Mouse (Mus musculus) gonadal fat pad, adult 2 months (tissue): ENCODE results near the gene Lrrc7. TPM values are rescaled to one million over a fixed set of nuclear protein-coding genes. Genes with fewer than 3 reads are reported as not detected.

ENCODE experiments used
- DNase-seq: peaks from one replicate; pipeline ENCODE4 v3.0.0-alpha.2; 2012; ENCODE audit warnings: low read depth
- polyA plus RNA-seq: library from polyadenylated mRNA; depleted of rRNA; stranded (reverse); fragments of >200 nt; gene quantifications from 2 replicates; pipeline ENCODE4 v1.2.3, GENCODE M21; 2012; rRNA removed

The Lrrc7 gene
- 0.01 TPM in 1 of 2 replicates, not detected in the other for polyA plus RNA-seq

DNA sequence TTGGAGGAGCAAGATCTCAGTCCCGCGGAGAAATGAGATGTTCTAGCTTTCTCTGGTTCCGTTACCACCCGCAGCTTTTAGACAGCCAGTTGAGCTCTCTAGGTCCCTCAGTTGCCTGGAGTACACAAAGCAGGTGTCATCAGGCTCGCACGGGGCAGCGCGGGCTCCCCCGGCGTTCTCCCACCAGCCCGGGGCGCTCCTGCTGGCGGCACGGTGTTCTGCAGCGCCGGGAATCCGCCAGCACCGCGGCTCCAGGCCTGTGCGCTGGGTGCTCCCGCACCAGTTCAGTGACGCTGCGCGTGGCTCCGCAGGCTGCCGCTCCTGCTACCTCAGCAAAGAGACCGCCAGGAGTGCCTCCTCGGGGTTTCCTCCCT, at the start of gene Lrrc7:
Gene Lrrc7, minus strand, starts transcription at position 235 of the 374 bp plus-strand sequence.
- DNase-seq = no peak

DNA sequence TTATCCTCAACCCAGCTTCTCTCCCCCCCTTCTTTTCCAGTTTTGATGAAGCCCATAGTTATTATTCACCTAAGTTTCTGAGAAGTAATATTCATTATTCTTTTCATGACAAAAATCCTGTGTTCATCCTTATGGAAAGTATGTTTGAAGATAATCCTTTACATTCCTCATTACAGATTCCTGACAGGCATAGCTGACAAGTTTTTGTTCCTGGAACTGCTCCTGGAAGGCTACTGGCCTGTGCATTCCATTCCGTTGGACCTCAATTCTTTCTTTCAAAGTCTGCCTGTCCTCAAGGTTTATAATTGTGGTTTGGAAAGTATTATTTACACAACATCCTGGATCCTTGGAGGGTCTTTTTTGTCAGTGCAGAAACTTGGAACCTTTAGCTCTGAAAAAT, 45.0 kb upstream of the Lrrc7 start:
- no peak for DNase-seq

GRCm38 (mm10) chr3:158605274-158605673, 43.3 kb upstream of the Lrrc7 start:
- DNase-seq = no peak

- DNase-seq = no peak
Measured at GRCm38 (mm10) chr3:158561256-158561986, 600 bp downstream of the Lrrc7 start.

- DNase-seq = no peak
Measured at GRCm38 (mm10) chr3:158560891-158561255, 1.1 kb downstream of the Lrrc7 start.

DNA sequence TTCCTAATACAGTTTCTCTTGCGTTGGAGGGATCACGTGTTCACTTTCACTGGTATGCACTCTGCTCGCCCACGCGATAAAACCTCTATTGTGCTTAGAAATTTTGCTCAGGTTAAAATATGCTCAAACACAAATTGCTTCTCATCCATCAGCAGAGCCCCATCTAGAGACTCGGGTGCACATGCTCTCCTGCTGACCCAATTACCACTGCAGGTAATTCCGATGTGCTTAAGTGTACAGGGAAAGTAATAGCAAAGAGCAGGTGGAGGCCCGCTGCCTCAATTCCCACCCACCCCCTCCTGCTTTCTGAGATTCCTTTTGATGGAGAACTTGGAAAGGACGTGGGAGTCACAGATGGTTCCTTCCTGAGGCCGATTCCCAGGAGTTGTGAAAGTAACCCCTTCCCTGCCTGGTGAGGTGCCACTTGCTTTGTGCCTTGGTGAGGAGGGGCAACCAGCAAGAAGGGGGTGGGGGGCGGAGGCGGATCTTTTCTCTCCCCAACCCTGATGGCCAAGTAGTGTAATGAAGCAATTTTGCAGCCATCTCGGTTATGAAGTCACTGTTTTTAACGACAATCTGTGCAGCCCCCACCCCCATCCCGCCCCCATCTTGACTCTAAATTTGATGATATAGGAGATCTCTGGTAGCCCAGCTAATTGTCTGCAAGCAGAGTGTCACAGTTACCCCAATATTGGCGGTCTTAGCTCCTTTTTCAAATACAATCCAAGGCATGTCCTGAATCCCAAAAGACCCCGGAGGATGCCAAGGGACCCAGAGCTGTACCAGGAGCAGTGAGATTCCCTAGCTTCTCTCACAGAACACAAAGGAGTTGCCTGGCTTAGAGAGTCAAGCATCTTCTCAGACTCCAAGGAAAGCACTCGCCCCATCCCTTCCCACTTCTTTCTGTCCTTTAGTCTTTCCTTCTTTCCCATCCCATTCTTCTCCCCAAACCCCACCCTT, 2.0 kb downstream of the Lrrc7 start:
- no peak for DNase-seq

DNA sequence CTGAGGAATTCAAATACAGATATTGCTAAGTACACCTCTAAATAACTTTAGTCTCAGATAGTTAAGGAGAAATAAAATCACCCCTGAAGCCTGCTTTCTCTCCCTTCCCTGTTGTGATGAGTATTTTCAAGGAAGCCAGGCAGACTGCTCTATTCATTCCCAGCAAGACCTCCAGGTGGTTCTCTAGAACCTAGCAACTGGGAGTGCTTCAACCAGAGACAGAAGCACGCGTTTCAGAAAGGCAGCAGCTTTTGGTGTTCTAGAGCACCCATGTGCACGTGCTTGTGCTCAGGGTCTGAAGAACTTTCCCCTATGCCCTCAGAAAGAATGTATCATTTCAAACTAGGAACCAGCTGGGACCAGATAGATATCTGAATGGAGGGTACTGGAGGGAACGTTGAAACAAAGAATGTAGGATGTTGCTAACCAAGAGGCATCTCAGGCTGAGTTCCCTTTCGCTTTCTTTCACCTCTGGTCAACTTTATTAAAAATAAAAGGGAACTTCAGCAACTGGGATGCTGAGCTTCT, 2.8 kb downstream of the Lrrc7 start:
- no peak for DNase-seq

DNA sequence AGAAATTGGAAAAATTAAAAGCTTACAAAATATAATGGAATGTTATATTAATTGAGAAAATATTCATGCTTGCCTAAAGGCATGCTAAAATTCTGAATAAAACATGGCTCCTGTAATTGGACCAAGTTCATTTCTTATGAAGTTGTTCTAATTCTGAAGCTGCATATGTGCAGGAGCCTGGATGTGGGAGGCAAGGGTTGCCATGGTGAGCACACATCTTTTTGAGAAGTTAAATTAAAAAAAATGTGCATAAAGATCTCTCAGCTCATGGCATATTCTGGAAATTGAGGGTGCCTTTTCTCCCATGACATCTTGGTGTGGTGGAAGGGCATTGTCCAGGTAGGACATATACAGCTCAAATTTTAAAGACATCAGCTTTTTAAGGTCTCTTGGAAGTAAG, 3.4 kb downstream of the Lrrc7 start:
- DNase-seq = no peak

DNA sequence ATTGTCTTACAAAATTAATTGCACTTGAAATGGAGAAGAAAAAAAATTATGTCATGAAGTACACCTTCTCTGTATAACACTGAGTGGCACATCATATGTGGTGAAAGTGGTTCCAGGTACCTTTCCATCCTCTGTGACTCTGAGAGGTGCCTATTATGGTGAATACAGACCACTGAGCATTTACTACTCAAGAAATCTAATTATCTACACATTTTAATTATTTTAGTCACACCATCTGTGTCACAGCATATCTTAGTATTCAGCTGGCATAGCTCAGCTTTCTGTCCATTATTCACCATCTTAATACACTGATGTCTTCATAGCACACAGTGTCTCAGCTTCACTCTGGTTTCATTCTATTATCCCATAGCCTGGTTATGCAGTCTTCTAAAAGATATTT, 7.7 kb downstream of the Lrrc7 start:
- DNase-seq = no peak

- DNase-seq = peak; percentile 14
Measured at GRCm38 (mm10) chr3:158552105-158552504, 9.9 kb downstream of the Lrrc7 start.

DNA sequence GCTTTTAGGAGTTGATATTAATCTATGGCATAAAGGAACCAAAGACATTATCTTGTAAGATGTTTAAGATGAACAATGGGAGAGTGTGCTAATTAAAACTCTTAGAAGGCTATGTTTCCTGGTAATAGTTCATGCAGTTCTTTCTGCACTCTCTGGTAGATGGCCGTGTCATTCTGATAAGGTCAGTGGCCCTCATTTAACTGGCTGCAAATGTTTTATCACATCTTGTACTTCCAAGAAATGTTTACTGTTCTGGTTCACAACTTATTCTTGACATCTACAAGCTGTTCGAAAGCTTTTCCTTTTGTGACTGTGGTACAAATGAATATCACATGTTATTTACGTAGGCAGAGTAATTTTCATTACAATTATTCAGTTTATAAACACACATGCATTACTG, 18.5 kb downstream of the Lrrc7 start:
- DNase-seq = no peak

- DNase-seq = no peak
Measured at GRCm38 (mm10) chr3:158532859-158533258, 29.2 kb downstream of the Lrrc7 start.

- no peak for DNase-seq
Measured at GRCm38 (mm10) chr3:158528471-158528870, 33.5 kb downstream of the Lrrc7 start.

DNA sequence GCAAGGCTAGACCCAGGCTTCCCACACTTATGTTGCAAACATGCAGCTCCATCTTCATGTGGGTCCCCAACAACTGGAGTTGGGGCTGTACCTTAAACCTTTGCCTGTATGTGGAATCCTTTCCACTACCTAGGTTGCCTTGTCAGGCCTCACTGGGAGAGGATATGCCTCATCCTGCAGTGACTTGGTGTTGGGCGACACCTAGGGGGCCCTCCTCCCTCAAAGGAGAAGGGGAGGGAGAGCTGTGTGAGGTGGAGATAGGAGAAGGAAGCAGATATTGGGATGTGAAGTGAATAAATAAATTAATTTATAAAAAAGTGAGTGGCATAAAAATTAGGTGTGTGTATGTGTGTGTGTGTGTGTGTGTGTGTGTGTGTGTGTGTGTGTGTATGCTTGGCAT, 68.3 kb downstream of the Lrrc7 start:
- no peak for DNase-seq

DNA sequence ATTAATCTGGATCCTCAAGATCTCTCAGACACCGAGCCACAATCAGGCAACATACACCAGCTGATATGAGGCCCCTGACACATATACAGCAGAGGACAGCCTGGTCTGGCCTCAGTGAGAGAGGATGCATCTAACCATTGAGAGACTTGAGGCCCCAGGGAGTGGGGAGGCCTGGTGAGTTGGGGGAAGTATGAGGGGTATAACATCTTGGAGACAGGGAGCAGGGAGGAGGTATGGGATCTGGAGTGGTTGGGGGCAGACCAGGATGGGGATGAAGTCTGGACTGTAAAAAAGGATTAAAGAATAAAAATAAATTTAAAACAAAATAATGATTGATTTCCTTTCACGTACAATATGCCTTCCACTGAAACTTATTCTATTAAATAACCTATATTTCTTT, 82.3 kb downstream of the Lrrc7 start:
- no peak for DNase-seq

GRCm38 (mm10) chr3:158400600-158400999, 161.4 kb downstream of the Lrrc7 start:
- no peak for DNase-seq

DNA sequence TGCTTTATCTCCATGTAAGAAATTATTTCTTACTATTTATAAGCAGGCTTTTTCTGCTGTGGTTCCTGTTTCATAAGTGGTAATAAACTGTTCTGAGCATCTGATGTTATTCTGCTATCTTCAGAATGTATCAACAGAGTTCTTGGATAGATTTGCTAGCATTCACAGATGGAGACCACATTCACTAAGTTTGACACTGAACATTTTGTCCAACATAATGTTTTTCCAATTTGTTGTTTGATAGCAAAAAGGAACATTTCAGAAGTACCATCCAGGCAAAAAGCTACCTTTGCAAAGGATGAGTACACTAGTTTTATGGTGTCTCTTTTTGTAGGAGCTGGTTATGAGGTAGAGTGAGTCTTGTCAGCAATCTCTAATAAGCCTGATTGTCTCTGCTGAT, 170.5 kb downstream of the Lrrc7 start:
- DNase-seq = no peak

GRCm38 (mm10) chr3:158388076-158388454, 174.0 kb downstream of the Lrrc7 start:
- DNase-seq = no peak

GRCm38 (mm10) chr3:158387413-158388075, 174.5 kb downstream of the Lrrc7 start:
- no peak for DNase-seq

DNA sequence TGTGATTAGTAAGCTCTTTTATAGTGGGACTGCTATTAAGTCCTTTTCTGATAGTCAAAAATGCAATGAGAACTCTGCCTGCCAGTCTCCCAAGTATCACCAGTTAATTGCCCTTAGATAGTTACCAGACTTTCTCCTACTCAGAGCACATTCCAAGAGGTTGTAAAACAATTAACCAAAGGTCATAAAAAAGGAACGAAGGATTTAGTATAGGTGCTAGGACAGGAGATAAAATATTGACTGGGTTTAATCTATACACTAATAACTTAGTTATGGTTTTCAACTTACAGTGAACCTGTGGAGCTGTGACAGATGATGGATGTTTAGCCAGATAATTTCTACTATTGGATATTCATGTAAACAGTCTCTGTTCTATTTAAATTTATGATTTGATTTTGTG, 175.2 kb downstream of the Lrrc7 start:
- no peak for DNase-seq

DNA sequence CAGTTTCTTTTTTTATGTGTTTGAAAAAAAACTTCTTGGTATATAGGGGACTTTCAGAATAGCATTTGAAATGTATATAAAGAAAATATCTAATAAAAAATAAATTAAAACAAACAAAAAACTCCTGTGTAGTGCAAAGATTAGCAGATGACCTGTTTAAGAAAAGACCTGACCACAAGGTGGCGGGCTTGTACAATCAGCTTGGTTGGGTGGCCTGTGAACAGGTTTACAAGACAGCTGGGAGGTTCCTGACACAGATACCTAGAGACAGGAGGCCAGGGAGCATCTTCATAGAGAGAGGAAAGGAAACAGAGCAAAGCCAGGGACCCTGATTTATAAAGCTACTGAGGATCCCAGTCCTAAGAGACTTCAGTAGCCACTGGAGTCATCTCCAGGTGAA, 186.1 kb downstream of the Lrrc7 start:
- no peak for DNase-seq

- no peak for DNase-seq
Measured at GRCm38 (mm10) chr3:158369169-158369568, 192.9 kb downstream of the Lrrc7 start.
